Mouse (Mus musculus): ENCODE measurements around the gene Crim1.

Gene Crim1

GRCm38 (mm10) chr17:78327187-78327586 is 127.1 kb downstream of the Crim1 start:
- no peak for DNase-seq (ENCODE audit: low spot score in 2 of 2)

- DNase-seq (ENCODE audit: low spot score in 2 of 2): no peak
Observed at GRCm38 (mm10) chr17:78328287-78328686, 128.2 kb downstream of the Crim1 start.

GRCm38 (mm10) chr17:78331438-78331837 is 131.4 kb downstream of the Crim1 start:
- no peak for DNase-seq (ENCODE audit: low spot score in 2 of 2)

GRCm38 (mm10) chr17:78333275-78333674 is 133.2 kb downstream of the Crim1 start:
- no peak for DNase-seq (ENCODE audit: low spot score in 2 of 2)

GRCm38 (mm10) chr17:78335250-78335649 is 135.2 kb downstream of the Crim1 start:
- no peak for DNase-seq (ENCODE audit: low spot score in 2 of 2)

- DNase-seq (ENCODE audit: low spot score in 2 of 2): no peak
Observed at GRCm38 (mm10) chr17:78343688-78344087, 143.6 kb downstream of the Crim1 start.

GRCm38 (mm10) chr17:78347111-78347801 is 147.2 kb downstream of the Crim1 start:
- no peak for DNase-seq (ENCODE audit: low spot score in 2 of 2)

- DNase-seq (ENCODE audit: low spot score in 2 of 2): no peak
Observed at GRCm38 (mm10) chr17:78351676-78352499, 151.8 kb downstream of the Crim1 start.

- no peak for DNase-seq (ENCODE audit: low spot score in 2 of 2)
Observed at GRCm38 (mm10) chr17:78352500-78352855, 152.4 kb downstream of the Crim1 start.

GRCm38 (mm10) chr17:78354411-78354810 is 154.4 kb downstream of the Crim1 start:
- peak in 1 of 2 experiments; percentile 45 for DNase-seq (ENCODE audit: low spot score in 2 of 2)

- no peak for DNase-seq (ENCODE audit: low spot score in 2 of 2)
Observed at GRCm38 (mm10) chr17:78354871-78355270, 154.8 kb downstream of the Crim1 start.

GRCm38 (mm10) chr17:78355611-78356010 is 155.6 kb downstream of the Crim1 start:
- DNase-seq (ENCODE audit: low spot score in 2 of 2): no peak

GRCm38 (mm10) chr17:78357753-78358152 is 157.7 kb downstream of the Crim1 start:
- DNase-seq (ENCODE audit: low spot score in 2 of 2): no peak

- no peak for DNase-seq (ENCODE audit: low spot score in 2 of 2)
Observed at GRCm38 (mm10) chr17:78358251-78358726, 158.2 kb downstream of the Crim1 start.

- peak; percentile 78 to 86 for DNase-seq (ENCODE audit: low spot score in 2 of 2)
Observed at GRCm38 (mm10) chr17:78361939-78362728, 162.1 kb downstream of the Crim1 start.

GRCm38 (mm10) chr17:78364555-78365302 is 164.7 kb downstream of the Crim1 start:
- no peak for DNase-seq (ENCODE audit: low spot score in 2 of 2)

- DNase-seq (ENCODE audit: low spot score in 2 of 2): no peak
Observed at GRCm38 (mm10) chr17:78366070-78366469, 166.0 kb downstream of the Crim1 start.

- no peak for DNase-seq (ENCODE audit: low spot score in 2 of 2)
Observed at GRCm38 (mm10) chr17:78368481-78368880, 168.4 kb downstream of the Crim1 start.

GRCm38 (mm10) chr17:78370445-78370844 is 170.4 kb downstream of the Crim1 start:
- DNase-seq (ENCODE audit: low spot score in 2 of 2): no peak

- DNase-seq (ENCODE audit: low spot score in 2 of 2): no peak
Observed at GRCm38 (mm10) chr17:78373174-78373573, 173.1 kb downstream of the Crim1 start.

GRCm38 (mm10) chr17:78373849-78374248 is 173.8 kb downstream of the Crim1 start:
- DNase-seq (ENCODE audit: low spot score in 2 of 2): no peak
